Mouse (Mus musculus) megakaryocyte, embryonic 14.5 days (primary cell): ENCODE measurements around the gene Acot5.

Source experiments
- FLI1 ChIP-seq: IDR thresholded peaks from 2 replicates; pipeline ENCODE4 v1.6.1; 2012; ENCODE audit warnings: low read length, inconsistent platforms, mixed read lengths
- GATA1 ChIP-seq: IDR thresholded peaks from 3 replicates; pipeline ENCODE4 v1.6.1; 2012; ENCODE audit warnings: mixed read lengths, low read length, inconsistent platforms, borderline replicate concordance

DNA sequence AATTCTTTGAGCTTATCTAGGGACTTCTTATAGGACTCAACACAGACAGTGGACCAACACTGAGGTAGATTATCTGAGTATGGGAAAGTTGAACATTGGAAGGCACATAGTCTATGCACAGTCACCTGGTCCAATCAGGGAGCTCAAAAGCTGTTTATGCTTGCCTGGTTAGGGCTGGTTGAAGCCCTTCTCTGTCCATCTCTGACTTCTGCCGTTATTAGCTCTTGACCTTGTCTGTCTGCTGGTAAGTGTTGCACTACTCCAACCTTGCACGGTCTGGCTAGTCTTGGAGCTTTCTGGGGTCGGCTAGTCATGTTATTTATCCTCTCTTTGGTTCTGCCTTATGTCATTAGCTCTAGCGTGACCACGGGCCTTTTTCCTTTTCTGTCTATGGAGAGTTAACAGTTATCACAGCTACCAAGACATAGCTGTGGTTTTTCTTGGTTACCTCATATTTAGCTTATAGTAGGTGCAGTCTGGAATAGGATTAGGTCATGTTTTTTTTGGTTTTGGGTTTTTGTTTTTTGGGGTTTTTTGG is 17.1 kb upstream of the Acot5 start, which contains the start of gene Acot3:
- TF ChIP-seq FLI1 (no peak), GATA1 (no peak)
